Mouse (Mus musculus): ENCODE measurements around the gene Cib2.

DNA sequence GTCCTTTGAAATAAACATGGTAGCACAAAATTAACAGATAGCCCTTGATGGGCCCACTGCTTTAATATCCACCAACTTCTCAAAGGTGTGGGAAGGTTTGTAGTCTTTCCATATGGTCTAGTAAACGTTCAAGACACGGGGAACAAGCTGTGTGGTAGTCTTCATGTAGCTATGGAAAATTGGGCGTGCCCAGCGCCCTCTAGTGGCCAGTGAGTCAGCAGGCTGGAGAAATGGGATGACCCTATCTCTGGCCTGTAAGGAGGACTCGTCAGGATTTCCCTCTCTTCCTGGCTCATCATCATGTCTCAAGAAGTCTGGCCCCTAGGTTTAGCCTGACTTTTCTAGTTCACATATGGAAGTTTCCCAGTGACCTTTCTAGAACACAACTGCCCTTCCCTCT is 12.5 kb downstream of the Cib2 start:
- peak; percentile 72 for TF ChIP-seq CTCF (conservative IDR thresholded peaks at IDR 0.05; ENCODE audit: low read length)
- TF ChIP-seq POU5F1 (IDR thresholded peaks at IDR 0.05; ENCODE audit: borderline replicate concordance, low read length): no peak
- TF ChIP-seq NANOG (IDR thresholded peaks at IDR 0.05; ENCODE audit: borderline replicate concordance, low read length): no peak
